Mouse (Mus musculus) gastrocnemius, adult 8-10 months (tissue): ENCODE measurements around the gene Arhgef3. TPM values are rescaled to one million over a fixed set of nuclear protein-coding genes. Genes with fewer than 3 reads are reported as not detected.
"Not testable (repeated sequence)": the region's sequence is repeated elsewhere in the genome, so short reads cannot be mapped to it uniquely, and the experiment has no call there.

Source experiments
- DNase-seq, 2 experiments: peaks; one replicate each; pipeline ENCODE4 v3.0.0; 2022; ENCODE audit warnings: low spot score in 2 of 2
- total RNA-seq, 4 experiments: library from RNA; stranded (reverse); gene quantifications; 2 replicates each; pipeline ENCODE4 v1.2.4; 2022

Gene Arhgef3
- total RNA-seq, 4 experiments from 2014 or later, result 9.4 to 30.0 (median 18.7) TPM

GRCm38 (mm10) chr14:27186596-27186995 is 71.9 kb downstream of the Arhgef3 start:
- DNase-seq, result no peak

- peak; percentile 57 to 67 for DNase-seq
These were observed 72.3 kb downstream of the Arhgef3 start for GRCm38 (mm10) chr14:27187025-27187424.

GRCm38 (mm10) chr14:27187885-27188284 is 73.2 kb downstream of the Arhgef3 start:
- no peak for DNase-seq

GRCm38 (mm10) chr14:27192450-27192849 is 77.8 kb downstream of the Arhgef3 start:
- no peak for DNase-seq

- DNase-seq, result no peak
These were observed 82.3 kb downstream of the Arhgef3 start for GRCm38 (mm10) chr14:27196980-27197379.

- no peak for DNase-seq
These were observed 83.9 kb downstream of the Arhgef3 start for GRCm38 (mm10) chr14:27198490-27199089.

GRCm38 (mm10) chr14:27199119-27199518 is 84.4 kb downstream of the Arhgef3 start:
- DNase-seq, result no peak

- no peak for DNase-seq
These were observed 85.2 kb downstream of the Arhgef3 start for GRCm38 (mm10) chr14:27199870-27200269.

GRCm38 (mm10) chr14:27200743-27201576 is 86.3 kb downstream of the Arhgef3 start:
- DNase-seq, result no peak

GRCm38 (mm10) chr14:27201824-27202223 is 87.1 kb downstream of the Arhgef3 start:
- DNase-seq, result no peak

GRCm38 (mm10) chr14:27204704-27205103 is 90.0 kb downstream of the Arhgef3 start:
- no peak for DNase-seq

GRCm38 (mm10) chr14:27206443-27206842 is 91.7 kb downstream of the Arhgef3 start:
- DNase-seq, result no peak

GRCm38 (mm10) chr14:27209542-27209941 is 94.8 kb downstream of the Arhgef3 start:
- no peak for DNase-seq

- not testable (repeated sequence) for DNase-seq
These were observed 96.1 kb downstream of the Arhgef3 start for GRCm38 (mm10) chr14:27210801-27211200.

- DNase-seq, result no peak
These were observed 97.2 kb downstream of the Arhgef3 start for GRCm38 (mm10) chr14:27211743-27212445.

GRCm38 (mm10) chr14:27214232-27214631 is 99.5 kb downstream of the Arhgef3 start:
- DNase-seq, result no peak

GRCm38 (mm10) chr14:27219668-27220067 is 105.0 kb downstream of the Arhgef3 start:
- no peak for DNase-seq

- no peak for DNase-seq
These were observed 105.6 kb downstream of the Arhgef3 start for GRCm38 (mm10) chr14:27220297-27220696.

- no peak for DNase-seq
These were observed 109.9 kb downstream of the Arhgef3 start for GRCm38 (mm10) chr14:27224636-27225035.

- no peak for DNase-seq
These were observed 111.6 kb downstream of the Arhgef3 start for GRCm38 (mm10) chr14:27226288-27226687.

- no peak for DNase-seq
These were observed 113.6 kb downstream of the Arhgef3 start for GRCm38 (mm10) chr14:27228288-27228687.

GRCm38 (mm10) chr14:27228941-27229371 is 114.3 kb downstream of the Arhgef3 start:
- no peak for DNase-seq
